Mouse (Mus musculus): ENCODE results near the gene Mettl9.

Mettl9 gene

DNA sequence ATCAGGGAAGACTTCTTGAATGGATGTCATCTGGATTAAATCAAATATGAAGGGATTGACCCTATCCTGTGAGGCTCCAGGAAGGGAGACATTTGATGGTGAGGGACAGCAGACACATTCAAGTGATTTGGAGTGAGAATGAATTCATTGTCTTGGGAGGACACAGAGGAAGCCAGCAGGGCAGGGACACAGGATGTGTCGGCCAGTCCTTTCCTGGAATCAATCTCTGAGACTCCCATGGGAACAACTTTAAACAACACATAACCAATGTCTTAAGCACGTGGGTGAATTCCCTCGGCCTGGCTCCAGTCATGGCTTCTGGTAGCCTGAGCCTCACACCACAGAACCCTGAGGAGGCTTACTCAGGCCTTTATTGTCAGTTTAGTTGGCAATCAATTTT is 73.6 kb downstream of the Mettl9 start:
- no peak for DNase-seq (ENCODE audit: low spot score)

DNA sequence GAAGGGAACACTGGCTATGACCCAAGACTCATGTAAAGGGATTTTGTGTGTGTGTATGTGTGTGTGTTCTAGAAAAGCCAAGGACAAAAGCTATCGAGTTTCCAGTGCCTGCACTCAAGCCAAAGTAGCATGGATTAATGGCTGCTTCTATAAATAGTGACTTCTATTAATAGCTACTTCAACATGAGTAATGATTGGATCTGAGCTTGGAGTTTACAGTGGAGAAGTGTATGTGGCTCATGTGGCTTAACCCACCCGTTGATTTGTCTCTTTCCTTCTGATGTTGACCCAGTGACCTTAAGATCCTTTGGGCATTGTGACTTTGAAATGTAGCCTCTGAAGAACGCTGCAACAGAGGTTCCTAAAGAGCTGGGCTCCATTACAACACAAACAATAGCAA is 77.1 kb downstream of the Mettl9 start:
- no peak for DNase-seq (ENCODE audit: low spot score)

DNA sequence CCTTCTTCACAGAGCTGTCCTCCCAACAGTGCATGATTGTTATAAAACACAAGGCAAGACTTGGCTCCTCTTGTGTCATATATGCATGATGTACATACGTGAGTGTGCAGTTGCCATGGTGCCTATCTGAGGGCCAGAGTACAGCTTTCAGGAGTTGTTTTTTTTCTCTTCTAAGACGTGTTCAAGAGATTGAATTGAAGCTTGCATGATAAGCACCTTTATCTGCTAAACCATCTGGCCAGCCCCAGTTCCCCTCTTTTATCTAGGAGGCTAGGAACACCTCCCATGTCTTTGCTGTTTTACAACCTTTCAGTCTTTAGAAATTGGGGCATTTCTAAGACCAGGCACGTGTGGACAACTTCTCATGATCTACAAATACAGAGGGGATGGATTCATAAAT is 77.5 kb downstream of the Mettl9 start:
- DNase-seq (ENCODE audit: low spot score): no peak

DNA sequence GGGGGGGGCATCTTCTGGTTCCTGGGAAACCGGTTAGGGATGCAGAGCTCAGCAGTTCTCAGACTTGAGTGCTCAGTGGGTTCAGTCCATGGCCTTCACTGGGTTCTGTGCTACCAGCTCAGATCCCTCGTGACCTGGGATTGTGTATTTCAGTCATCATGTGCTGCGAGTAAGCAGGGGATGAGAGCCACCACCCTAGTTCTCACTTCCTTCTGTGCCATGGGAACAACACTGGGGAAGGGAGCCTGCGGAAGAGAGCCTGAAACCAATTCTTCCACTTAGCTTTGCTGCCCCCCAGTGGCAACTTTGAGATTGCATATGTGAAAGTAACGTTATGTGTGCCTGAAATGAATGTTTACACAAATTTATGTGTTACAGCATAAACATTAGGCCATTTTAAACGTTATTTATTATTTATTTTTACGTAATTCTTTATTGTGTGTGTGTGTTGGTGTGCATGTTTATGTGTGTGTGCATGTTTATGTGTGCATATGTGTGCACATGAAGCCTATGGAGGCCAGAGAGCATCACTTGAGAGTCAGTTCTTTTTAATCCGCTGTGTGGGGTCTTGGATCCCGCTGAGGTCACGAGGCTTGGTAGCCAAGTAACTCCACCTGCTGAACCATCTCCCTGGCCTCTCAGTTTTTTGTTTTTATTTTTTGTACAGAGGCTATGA is 86.0 kb downstream of the Mettl9 start:
- DNase-seq (ENCODE audit: low spot score): peak; percentile 73
